Mouse (Mus musculus) layer of hippocampus, adult 9-11 months (tissue): Measurements from ENCODE around the gene Rara.

Experiments
- DNase-seq: peaks from one replicate; pipeline ENCODE4 v3.0.0; 2022

The Rara gene

GRCm38 (mm10) chr11:98953835-98954320, 26.3 kb downstream of the Rara start:
- DNase-seq, result no peak

- peak; percentile 67 for DNase-seq
Observed at GRCm38 (mm10) chr11:98954373-98954772, 26.8 kb downstream of the Rara start.

- no peak for DNase-seq
Observed at GRCm38 (mm10) chr11:98954801-98955706, 27.4 kb downstream of the Rara start.

GRCm38 (mm10) chr11:98955707-98956235, 28.2 kb downstream of the Rara start:
- no peak for DNase-seq

- no peak for DNase-seq
Observed at GRCm38 (mm10) chr11:98956340-98956739, 28.7 kb downstream of the Rara start.

- peak; percentile 74 for DNase-seq
Observed at GRCm38 (mm10) chr11:98959437-98960312, 32.1 kb downstream of the Rara start.

GRCm38 (mm10) chr11:98960313-98960906, 32.8 kb downstream of the Rara start:
- no peak for DNase-seq

GRCm38 (mm10) chr11:98961051-98961592, 33.5 kb downstream of the Rara start:
- no peak for DNase-seq

- DNase-seq, result no peak
Observed at GRCm38 (mm10) chr11:98961766-98962165, 34.1 kb downstream of the Rara start.

- DNase-seq, result no peak
Observed at GRCm38 (mm10) chr11:98962421-98963095, 34.9 kb downstream of the Rara start.

GRCm38 (mm10) chr11:98963191-98964021, 35.8 kb downstream of the Rara start:
- DNase-seq, result no peak

GRCm38 (mm10) chr11:98964201-98964615, 36.6 kb downstream of the Rara start:
- DNase-seq, result no peak

- DNase-seq, result no peak
Observed at GRCm38 (mm10) chr11:98964616-98965415, 37.2 kb downstream of the Rara start.

GRCm38 (mm10) chr11:98965416-98966077, 37.9 kb downstream of the Rara start:
- DNase-seq, result no peak

- DNase-seq, result peak; percentile 83
Observed at GRCm38 (mm10) chr11:98966499-98967141, 39.0 kb downstream of the Rara start.

- no peak for DNase-seq
Observed at GRCm38 (mm10) chr11:98968079-98968478, 40.5 kb downstream of the Rara start.

- no peak for DNase-seq
Observed at GRCm38 (mm10) chr11:98968716-98969495, 41.3 kb downstream of the Rara start.

GRCm38 (mm10) chr11:98969496-98969927, 41.9 kb downstream of the Rara start:
- peak; percentile 89 for DNase-seq
